Mouse (Mus musculus) neutrophil, adult 59 days (primary cell): ENCODE measurements around the gene Sostdc1. TPM values are rescaled to one million over a fixed set of nuclear protein-coding genes. Genes with fewer than 3 reads are reported as not detected.

ENCODE experiments used
- total RNA-seq, 2 experiments: library from RNA; stranded (reverse); gene quantifications; 1 replicate in 1 of 2; 2 replicates in 1 of 2; pipeline ENCODE4 v1.2.4; 2023

The Sostdc1 gene
- not detected for total RNA-seq

DNA sequence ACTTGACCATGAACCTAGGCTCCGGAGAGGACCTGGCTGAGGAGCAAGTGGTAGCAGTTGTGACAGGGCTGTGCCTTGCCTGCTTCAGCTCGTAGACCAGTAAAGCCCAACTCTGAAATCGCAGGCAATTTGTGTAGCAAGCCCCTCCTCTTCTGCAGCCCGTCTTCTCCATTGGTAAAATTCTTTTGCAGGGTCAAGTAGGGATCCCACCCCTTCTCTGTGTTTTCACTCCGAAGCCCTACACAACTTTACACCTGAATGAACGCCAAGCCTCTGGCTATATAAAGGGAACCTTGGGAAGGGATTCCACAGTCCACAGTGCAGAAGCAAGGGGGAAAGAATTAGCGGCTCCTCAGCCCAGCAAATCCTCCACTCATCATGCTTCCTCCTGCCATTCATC, at the start of gene Sostdc1:
Gene Sostdc1 (plus strand): TSS at position 224 of the 400 bp plus-strand sequence.

Other genes with a start within 250 kb of the Sostdc1 start
- gene Ankmy2, start 157.0 kb upstream of the Sostdc1 start, total RNA-seq, result 1 to 10 TPM; 7.7 to 8.2 TPM
- gene Bzw2, start 156.1 kb upstream of the Sostdc1 start, total RNA-seq, result 10 to 100 TPM; 16.4 to 19.8 TPM
- not detected for gene Lrrc72, start 60.7 kb upstream of the Sostdc1 start, total RNA-seq
- under 1 TPM in 1 of 2 experiments, not detected in 1; 0.35 TPM for gene Ispd, start 67.3 kb downstream of the Sostdc1 start, total RNA-seq
- gene D630036H23Rik, start 68.0 kb downstream of the Sostdc1 start, total RNA-seq, result not detected